Mouse (Mus musculus) thymus, postnatal 10 days (tissue): Measurements from ENCODE around the gene Ak1.

ENCODE experiments used
- DNase-seq, 2 experiments: peaks; one replicate each; pipeline ENCODE4 v3.0.0; 2021; ENCODE audit warnings: low spot score in 2 of 2

The Ak1 gene

DNA sequence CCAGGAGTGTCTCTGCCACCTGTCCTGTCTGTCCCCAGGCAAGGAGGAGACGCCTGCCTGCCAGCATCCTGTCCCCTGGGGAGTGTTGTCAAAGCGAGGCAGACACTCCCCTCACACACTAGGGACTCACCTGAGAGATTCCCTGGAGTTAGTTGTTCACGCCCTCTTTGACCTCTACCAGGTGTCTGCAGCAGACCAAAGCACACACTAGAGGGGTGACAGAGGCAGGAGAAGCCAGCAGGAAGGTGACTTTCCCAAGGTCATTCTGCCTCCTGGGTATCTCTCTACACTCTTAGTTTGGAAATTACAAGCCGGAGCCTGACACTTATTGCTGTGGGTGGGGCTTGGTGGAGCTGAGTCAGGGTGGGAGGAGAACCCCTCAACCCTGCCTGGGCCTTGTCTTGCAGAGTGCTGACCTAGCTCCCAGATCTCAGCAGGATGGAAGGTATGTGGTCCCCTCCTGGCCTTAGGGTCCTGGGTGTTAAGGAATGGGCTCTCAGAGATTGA, 6.5 kb downstream of the Ak1 start:
- no peak for DNase-seq

DNA sequence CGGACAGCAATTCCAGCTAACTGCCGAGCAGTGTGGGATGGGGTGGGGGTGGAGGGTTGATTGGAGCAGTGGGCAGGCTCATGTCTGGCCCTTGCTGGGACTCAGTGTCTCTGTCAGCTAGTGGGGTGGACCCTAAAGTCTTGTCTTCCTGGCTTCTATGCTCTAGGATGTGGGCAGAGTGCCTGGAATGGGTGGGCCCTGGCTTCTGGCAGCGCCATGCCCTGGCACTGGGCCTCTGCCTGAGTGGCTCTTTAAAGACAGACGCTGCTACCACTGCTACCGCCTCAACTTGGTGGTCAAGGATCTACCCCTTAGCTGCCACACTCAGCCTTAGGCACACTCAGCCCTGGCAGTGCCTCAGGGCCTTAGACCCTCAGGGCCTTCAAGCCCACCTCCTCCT, 7.2 kb downstream of the Ak1 start:
- no peak for DNase-seq

DNA sequence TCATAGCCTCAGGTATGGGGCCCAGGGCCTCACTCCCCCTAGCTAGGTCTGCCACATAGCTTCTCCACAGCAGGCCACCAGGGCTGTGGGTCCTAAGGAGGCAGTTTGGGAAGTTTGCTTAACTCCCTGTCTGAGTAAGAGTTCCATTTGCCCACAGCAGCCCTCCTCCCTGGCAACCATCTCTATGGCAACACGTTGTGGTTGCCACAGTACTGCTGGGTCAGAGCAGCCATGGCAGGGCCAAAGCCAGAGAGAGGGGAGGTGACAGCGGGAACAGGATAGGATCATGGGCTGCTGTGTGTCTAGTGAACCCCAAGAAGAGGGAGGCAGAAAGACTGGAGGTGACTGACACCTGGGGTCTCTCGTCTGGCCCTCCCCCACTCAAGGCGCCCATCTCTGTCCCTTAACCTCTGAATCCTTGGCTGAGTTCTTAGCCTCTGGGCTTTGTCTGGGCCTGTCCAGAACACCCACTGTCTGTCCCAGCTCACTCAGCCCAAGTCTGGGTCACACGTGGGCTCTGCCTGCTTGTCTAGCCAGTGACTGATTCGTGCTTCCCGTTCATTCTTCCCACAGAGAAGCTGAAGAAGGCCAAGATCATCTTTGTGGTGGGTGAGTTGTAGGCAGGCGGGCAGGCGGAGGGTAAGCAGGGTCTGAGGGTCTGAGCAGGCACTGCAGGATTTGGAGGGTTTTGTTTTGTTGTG, 7.9 kb downstream of the Ak1 start:
- no peak for DNase-seq

DNA sequence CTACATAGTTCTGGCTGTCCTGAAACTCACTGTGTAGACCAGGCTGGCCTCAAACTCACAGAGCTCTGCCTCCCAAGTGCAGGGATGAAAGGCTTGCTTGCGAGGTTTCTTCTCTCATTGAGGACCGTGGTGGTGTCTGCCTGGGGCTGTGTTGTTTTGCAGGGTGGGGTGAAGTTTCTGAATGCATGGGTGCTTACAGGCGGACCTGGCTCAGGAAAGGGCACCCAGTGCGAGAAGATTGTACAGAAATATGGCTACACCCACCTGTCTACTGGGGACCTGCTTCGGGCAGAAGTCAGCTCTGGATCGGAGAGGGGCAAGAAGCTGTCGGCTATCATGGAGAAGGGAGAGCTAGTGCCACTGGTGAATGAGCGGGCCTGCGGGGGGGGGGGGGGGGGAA, 8.5 kb downstream of the Ak1 start:
- no peak for DNase-seq

DNA sequence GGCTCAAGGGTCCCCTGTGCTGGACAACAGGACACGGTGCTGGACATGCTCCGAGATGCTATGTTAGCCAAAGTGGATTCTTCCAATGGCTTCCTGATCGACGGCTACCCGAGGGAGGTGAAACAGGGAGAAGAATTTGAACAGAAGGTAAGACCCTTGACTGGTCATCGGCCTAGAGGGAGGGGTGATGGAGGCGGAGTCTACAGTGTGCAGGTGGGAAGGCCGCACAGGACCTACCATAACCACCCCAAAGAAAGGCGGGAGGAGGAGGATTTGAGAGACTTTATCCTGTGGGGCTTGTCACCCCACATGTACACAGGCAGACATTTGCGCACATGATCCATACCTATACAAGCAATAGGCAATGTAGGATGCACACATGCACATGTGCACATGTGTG, 9.5 kb downstream of the Ak1 start:
- DNase-seq, result no peak

DNA sequence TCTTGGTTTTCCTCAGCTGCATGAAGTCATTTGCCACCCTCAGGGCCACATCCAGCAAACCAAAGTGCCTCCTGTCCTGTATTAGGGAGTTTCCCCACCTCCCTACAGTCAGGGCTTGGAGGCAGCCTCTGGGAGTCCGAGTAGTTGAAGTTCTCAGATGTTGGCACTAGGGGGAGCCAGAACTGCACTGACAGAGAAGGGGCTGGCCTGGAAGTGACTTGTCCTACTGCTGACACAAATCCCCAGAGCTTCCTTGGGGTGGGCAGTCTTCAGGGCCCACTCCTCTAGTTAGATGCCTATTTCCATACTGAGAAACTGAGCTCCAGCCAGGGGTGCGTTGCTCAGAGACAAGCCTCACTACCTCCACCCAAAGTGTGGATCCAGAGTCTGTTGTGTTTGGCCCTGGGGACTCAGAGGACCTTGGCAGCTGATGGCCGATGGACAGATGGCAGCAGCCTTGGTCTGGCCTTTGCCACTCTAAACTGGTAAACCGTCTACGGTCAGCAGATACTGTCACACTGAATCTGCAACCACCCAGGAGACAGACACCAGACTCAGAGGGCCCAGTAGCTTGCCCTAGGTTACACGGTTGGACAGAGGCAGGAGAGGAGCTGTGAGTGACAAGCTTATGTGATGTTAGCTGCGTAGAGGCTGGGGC, 10.3 kb downstream of the Ak1 start:
- DNase-seq, result peak; percentile 64 to 84

DNA sequence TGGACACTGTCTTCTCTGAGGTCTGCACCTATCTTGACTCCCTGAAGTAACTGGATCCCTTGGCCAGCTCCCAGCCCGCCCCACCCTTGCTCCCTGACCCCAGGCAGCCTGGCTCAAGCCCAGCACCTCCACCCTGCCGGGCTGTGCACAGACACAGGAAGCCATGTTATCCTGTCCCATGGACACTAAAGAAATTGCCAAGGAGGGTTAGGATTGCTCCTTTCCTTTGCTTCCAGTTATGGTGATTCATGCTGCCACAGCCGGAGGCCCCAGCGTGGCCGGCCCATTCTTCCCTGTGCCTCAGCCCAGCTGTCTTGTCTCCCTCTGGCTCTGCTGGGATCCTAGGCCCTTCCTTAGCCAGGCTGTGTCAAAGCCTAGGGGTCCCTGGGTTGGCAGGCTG, 12.1 kb downstream of the Ak1 start:
- DNase-seq, result no peak

DNA sequence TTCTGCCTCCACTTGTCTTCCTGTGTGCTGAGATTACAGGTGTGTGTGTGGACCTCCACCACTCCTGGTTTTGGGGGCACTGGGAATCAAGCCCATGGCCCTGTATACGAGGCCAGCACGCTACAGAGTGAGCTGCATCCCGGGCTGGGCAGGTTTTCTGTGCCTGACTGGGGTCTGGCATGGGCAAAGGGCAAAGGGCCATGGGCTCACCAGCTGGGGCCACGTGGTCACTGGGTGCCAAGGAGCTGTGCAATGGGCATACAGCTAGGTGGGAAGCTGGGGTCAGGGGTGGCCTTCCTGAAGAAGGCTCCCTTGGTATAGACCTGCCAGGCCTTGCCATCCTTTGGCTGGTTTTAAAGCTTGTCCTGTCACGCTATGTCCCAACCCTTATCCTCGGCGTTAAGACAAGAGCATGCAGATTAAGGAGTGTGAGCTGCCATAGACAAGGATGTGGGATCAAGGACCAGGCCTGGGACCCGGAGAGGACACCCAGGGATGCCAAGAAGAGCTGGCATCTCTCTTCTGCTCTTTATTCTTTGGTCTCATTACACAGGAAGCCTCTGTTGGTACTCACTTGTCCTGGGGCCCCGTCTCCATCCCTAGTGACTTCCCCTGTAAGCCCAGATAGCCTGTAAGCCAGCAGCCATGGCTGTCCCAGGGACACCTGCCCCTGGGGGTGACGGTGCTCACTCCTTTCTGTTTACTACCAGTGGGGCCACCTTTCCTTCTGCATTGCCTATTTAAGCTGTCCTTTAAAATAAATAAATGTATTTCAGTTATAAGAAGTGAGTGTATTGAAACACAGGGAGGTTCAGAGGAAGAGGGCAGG, 12.9 kb downstream of the Ak1 start:
- DNase-seq, result no peak

DNA sequence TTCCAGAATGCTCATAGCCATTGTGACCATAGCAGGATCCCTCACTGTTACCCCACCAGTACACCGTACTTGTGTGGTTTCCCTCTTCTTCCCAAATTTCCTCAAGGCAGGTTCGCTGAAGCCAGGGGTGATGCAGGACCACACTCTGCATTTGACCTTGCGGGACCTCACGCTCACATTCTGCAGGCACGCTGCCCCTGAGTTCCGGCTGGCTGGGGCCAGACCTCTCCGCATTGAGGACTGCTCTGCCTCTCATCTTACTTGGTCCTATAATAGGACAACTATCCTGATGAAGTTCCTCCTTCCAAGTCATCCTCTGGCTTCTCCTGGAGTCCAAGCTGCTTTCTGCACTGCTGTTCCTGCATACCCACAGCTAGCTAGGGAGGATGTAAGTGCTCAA, 15.1 kb downstream of the Ak1 start:
- no peak for DNase-seq

DNA sequence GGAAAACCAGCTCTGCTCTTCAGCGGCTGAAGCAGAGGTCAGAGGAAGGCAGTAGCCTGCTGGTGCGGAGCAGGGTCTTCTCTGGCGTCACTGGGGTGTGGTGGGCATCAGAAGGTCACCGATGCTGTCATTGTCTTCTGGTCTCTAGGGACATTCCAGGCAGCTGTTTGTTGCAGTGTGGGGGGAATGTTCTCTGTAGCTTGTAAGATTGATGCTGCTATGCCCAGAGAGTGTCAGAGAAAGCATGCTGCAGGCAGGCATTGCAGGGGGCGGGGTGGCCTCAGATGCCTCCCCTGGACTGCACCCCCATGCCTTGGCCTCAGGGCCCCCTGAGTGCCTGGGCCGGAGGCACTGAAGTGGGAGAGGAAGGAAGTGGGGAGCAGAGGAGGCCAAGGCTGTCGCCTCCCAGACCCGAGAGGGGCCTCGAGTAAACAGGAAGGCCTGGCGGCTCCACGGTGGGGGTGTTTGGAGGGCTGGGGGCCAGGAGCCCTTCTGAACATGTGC, 16.3 kb downstream of the Ak1 start:
- DNase-seq, result peak; percentile 77 to 79

DNA sequence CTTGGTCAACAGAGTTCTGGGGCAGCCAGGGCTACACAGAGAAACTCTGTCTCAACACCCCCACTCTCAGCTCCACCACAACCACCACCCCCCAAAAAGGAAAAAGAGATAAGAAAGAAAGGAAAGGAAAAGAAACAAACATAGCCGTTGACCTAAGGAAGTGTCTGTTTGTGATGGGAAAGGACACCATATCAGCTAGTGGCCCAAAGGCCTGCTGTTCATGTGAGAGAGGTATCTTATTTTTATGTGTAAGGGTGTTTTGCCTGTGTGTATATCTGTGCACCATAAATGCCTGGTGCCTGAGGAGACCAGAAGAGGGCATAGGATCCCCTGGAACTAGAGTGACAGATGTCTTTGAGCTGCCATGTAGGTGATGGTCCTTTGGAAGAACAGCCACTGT, 18.1 kb downstream of the Ak1 start:
- no peak for DNase-seq

DNA sequence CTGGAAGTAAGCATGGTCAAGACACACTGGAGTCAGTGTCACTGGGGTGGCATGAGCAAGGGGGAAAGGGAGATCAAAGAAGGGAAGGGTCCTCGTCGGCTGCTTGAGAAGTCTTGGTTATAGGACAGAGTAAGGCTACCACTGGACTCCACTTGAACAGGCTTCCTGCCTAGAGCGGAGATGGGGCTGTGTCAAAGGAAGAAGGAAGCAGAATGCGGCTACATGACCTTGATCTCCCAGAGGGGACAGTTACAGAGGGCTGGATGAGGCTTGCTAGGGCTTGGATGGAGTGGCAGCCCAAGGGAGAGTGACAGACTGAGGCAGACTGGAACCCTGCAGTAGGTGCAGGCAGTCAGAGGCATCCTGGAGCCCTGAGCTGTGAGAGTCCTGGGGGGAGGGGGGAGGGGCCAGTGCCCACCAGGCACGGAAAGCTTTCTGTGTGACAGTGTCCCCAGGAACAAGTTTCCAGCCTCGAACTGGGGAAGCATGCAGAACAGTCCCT, 19.0 kb downstream of the Ak1 start:
- no peak for DNase-seq

DNA sequence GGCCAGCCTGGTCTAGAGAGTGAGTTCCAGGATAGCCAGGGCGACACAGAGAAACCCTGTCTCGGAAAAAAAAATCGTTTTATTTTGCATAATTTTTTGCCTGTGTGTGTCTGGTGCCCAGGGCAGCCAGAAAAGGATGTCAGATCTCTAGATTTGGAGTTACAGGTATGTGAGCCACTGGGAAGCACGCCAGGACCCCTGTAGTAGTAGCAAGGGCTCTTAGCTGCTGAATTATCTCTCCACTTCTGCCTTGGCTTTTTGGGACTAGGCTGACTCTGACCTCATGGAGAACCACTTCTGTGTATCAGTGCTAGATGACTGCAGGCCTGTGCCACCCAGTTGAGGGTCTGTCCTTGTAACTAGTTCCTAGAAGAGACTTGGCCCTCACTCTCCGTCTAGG, 20.3 kb downstream of the Ak1 start:
- no peak for DNase-seq

DNA sequence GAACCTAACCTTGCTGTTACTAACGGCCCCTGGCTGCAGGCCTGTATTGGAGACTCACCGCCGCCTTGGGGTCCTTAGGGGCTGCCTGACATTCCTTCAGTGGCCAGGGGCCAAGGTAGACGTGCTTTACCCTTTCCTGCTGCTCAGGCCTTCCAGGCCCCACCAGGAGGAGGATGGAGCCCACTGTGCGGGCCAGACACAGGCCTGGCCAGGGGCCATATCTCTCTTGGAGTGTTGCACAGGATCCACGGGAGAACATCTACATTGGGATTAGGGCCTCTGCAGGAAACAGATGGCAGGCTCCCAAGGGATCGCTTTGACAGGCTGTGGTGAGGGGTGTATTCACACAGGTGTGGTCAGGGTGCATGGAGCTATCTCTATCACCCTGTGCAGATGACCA, 21.3 kb downstream of the Ak1 start:
- no peak for DNase-seq

DNA sequence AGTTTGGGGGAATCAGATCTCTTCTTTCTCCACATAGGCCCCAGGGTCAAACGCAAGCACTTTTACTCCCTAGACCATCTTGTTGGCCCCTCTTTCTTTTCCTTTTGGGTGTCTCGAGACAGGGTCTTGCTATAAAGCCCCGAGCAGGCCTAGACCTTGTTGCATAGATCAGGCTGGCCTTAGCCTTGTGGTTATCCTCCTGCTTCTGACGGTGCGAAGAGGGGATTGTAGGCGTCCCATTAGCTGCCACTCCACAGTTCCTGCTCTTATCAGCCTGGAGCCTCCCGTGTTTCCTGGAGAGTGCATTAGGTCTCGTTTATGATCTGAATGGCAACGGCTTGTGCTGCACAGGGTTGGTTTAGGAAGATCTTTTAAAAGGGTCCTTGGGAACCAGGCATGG, 22.5 kb downstream of the Ak1 start:
- no peak for DNase-seq

DNA sequence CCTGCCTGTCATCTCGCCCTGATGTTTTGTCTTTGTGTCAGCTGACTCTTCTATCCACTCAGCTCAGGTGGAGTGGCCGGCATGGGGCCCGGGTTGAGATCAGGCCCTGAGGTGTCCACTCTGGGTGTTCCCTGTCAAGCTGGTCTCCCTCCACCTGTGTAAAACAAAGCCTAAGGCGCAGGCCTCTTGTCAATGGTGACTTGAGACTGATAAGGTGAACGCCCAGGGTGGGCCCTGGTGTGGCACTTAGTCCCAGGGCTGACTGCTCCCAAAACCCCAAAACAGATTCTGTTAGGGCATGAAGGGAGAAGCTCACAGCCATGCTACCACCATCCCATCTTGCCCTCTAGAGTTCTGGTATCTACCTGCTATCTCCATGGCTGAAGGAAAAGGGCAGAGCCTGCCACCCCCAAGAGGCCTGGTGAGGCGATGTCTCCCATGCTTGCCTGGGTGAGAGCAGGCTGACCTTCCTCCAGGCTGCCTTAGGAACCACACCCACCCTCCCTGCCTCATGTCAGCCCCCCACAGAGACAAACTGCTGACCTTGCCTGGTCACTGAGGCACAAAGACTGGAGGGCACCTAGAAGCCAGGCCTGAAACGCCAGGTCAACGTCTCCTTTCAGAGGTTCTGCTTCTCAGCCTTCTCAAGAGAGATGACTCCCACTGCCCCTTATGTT, 23.4 kb downstream of the Ak1 start:
- no peak for DNase-seq

DNA sequence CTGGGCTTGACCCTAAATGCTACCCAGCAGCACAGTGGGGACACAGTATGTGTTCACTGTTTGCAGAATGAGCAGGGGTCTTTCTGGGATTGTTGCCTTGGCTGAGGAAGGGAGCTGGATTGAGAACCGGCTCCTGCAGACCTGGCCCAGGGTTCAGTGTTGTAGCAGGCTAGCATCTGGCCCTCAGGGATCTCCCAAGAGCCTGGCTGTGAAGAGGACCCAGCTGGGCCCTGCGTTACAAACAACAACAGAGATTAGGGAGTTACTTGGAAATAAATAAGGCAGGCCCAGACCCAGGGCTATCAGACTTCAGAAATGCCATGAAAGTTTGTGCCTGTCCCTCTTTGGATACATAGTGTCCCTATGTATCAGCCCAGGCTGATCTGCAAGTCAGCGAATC, 24.1 kb downstream of the Ak1 start:
- DNase-seq, result no peak

DNA sequence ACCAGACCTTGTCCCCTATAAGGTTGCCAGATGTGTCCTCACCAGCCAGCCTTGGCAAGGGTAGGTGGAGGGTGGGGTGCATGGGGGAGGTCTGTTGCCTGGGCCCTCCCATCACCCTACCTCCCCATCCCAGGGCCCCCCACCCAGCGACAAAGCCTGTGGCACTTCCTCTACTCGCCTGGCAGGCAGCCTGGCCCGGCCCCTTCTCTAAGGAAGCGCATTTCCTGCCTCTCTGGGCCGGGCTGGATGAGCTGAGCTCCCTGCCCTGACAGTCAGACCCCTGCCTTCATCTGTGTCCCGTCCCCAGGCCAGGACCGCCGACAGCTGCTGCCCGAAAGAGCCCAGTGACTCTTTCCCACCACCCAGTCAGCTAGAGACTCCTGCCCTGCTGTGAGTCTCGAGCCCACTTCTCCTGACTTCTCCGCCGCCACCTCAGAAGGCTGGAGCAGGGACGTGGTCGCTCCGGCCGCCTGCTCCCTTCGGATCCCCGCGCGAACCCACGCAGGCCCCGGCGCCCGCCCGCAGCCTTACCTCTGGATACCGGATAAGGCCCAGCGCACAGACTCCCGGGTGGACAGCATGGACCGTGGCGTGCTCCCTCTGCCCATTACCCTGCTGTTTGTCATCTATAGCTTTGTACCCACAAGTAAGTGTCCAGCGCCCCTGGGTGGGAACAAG, 25.0 kb downstream of the Ak1 start, which contains the start of gene Eng:
TSS of gene Eng (plus strand) at position 217 of the 678 bp plus-strand sequence.
- peak; percentile 52 to 54 for DNase-seq

DNA sequence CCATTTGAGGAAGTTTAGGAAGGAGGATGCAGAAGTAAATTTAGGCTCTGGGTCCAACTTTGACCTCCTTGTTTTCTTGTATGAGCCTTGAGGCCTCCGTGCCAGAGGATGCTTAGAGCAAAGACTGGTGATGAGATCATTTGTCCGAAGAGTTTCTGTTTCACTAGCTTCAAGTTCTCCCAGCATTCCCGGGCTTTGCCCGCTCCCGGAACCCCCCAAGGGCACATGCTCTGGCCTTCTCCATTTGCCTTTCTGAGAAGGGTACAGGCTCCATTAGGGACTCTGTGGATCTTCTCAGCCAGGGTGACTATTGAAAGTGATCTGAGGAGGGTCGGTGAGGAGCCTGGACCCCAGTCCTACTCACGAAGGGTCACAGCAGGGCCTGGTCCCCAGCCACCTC, 25.8 kb downstream of the Ak1 start:
- DNase-seq, result no peak

DNA sequence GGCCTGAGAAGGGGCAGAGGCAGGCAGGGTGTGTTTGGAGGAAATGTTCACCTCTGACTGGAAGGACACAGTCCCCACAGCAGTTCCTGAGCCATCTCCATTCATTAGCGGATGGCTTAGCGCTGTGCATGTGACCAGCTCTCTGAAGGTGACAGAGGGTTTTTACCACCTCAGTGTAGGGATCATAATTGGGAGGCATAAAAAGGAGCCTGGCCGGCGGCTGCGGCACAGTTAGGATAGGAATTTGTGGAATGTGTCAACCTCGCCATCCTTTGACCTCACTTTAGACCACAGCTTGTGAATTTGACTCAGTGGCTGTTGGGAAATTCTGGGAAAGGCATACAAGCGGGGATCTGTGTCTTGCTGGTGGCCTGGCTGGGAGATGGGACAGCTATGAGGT, 32.2 kb downstream of the Ak1 start:
- DNase-seq, result no peak

DNA sequence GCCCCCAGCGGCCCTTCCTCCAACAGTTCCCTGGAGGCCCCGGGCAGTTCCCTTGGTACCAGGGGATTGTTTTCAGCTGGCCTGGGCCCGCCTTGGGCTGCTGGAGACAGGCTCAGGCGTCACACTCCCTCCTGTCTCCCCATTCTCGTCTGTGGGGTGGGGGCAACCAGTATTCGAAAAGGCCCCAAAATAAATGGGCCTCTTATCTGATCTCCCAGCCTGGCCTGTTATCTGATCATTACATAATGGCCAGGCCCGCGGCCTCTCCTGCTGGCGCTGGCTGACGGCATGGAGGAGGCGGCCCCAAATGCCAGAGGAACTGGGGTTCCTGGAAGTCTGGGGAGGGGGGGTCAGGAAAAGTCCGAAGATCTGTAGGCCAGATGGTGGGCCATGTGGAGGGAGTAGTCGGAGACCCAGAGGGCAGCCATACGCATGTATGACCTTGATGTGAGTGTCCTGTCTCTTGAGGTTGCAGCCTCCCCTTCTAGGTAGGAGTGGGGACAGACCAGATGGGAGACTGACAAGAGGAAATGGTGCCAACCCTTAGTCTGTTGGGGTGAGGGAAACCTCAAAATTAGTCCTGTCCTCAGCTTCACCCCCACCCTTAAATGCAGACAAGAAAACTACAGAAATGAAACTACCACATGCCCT, 33.3 kb downstream of the Ak1 start:
- no peak for DNase-seq
